Mouse (Mus musculus) MN1 (cell line): Measurements from ENCODE around the gene Glrx5.
A peak's percentile ranks its signal among the peaks of the same experiment; 100 is the strongest.

Experiments
- DNase-seq: peaks from one replicate; pipeline ENCODE4 v3.0.0-alpha.2; 2016; ENCODE audit warnings: low spot score

Gene Glrx5

DNA sequence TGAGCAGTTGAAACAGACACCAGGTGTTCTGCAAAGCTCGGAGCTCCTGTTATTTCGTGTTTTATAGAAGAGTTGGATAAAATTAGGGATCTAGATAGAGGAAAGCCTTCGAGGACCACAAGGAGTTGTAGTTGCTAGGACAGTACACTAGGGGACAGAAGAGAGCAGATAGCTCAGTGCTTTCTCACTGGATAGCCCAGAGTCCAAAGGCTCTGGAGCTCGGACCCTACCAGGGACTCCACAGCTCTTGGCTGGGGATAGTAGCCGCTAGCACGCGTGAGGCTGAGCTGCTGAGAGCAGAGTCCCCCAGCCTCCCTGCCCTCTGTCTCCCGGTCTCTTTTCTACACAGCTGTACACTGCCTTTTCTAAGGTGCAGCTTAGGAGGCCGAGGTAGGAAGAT lies 41.2 kb downstream of the Glrx5 start:
- DNase-seq = peak; percentile 31

DNA sequence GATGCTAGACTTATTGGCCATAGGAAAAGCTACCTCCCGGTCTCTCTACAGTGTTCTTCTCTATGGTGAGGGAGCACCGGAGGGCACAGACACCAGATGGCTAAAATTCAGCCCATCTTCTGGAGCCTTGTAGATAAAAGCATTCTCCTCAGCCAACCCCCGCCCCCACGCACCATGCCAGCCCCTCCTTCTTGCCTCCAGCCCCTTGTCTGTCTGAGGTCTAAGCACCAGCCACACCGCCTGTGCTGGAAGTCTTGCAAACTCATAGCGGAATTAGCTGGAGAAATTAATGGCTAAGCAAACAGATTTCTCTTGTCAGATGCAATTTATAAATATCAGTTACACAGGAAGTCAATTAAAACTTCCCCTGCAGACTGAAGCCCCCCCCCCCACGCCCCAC lies 43.0 kb downstream of the Glrx5 start:
- DNase-seq = peak; percentile 49

DNA sequence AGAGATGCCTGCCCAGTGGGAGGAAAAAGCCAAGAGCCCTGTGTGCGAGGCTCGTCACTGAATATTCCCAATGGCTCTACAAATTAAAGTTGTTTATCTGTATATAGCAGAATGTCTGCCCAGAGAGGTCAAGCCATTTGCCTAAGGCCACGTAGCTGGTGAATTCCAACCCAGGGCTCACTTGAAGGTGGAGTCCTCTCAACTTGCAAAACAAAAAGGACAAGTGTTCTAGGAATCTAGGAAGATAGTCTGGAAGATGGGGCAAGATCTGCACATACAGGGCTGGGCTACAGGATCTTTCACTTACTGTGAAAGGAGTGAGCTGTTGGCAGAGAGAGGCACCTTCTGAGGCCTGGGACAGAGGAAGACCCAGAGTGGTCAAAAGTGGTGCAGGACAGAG lies 44.0 kb downstream of the Glrx5 start:
- no peak for DNase-seq

DNA sequence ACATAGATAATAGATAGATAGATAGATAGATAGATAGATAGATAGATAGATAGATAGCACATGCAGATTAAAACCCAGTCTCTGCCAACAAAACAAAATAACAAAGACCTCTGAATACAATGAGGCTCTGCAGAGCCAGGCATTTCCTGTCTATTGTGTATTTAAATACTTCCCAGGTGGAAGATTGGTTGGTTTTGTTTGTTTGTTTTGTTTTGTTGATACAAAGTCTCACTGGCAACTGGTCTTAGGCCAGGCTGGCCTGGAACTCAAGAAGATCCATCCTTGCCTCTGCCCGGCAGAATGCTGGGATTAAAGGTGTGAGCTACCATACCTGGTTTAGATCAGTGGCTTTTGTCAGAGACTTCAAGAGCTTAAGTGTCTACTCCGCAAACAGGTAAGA lies 44.7 kb downstream of the Glrx5 start:
- DNase-seq = no peak

DNA sequence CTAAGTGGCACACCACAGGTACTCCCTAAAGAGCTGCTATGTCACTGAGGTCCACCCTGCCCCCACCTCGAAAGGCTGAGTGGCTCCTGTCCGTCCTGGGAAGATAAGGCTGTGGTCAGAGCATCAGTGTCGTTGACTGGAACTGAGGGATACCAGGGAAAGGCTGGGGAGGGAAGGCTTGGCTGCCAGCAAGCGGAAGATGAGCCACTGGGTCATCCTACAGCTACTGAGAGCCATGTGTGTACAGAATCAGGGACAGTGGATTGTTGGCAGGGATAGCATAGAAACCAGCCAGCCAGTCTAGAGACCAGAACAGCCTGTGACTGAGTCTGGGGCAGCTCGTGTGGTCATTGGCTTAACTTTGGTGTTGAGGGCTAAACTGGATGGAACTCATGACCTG lies 51.7 kb downstream of the Glrx5 start:
- no peak for DNase-seq

DNA sequence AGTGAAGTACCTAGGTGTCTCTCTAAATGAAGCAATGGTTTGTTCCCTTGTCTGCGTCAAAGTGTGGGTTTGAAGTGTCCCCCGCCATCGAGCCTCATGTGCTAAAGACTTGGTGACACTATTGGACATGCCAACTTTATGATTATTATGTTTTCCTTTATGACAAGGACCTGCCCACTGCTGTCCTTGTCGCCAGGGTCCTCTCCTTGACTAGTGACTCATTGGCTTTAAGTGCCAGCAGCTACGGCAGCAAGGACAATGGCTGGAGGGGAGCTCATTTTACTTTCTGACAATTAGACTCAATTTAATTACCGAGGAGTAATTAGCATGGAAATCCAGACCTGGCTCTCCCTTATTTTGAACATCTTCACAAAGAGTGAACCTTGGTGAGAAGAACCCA lies 52.3 kb downstream of the Glrx5 start:
- no peak for DNase-seq

DNA sequence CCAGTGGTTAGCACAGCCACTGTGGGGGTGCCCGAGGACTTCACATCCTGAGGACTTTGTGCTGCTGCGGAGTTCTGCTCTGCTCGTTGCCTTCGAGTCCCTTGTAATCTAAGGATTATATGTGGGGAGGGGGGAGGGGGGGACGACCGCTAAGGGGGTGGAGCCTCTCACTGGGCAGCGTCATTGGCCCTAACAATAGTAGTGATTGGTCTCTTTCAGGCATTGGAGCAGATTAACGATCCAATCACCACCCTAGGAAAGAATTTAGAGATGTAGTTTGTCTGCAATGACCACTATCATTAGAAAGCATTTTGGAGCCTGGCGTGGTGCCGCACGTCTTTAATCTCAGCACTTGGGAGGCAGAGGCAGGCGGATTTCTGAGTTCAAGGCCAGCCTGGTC lies 52.8 kb downstream of the Glrx5 start:
- DNase-seq = no peak

DNA sequence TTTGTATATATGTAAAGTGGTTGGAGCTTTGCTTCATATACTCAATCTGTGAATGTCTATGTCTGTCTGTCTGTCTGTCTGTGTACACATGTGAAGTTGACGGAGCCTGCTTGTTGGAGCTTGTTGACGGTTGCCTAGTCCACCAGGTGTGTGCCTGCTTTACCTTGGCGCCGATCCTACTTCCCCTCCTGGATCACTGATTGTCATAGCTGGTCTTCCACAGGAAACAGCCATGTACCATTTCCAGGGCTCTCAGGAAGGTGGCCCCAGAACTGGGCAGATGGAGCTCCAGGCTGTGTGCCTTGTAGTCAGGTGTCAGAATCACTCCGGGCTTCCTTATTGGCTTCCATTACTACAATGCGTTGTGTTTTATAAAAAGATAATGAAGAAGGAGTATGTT lies 54.3 kb downstream of the Glrx5 start:
- DNase-seq = no peak

DNA sequence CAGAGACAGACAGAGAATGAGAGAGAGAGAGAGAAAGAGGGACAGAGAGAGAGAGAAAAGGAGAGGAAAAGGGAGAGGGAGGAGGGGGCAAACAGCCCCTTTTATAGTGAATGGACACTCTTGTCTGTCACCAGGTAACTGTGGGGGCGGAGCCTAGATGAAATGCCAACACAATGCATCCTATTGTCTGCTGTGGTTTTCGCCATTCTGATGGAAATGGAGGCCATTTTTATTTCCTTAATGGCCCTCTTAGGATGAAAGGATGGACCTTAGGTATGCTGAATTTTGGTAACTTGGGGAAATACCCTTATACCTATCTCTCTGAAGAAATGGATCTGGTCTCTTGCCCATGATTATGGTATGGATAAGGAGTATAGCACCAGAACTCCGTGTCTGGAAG lies 54.9 kb downstream of the Glrx5 start:
- no peak for DNase-seq

DNA sequence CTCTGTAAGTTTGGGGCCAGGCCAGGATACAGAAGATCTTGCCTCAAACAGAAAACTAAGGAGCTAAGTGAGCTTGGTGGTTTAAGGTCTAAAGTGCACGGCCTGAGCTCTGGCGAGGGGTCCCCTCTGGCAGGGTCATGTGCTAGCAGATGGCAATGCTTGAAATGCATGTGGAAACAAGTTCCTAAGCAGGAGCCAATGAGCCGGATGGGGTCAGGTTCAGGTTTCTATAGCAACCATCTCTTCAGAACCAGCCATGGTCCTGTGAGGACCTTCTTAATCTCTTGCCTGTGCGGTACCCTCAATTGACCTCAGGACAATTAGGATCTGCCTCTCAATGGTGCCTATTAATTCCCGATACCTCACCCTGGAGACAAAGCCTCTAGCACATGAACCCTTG lies 56.7 kb downstream of the Glrx5 start:
- DNase-seq = no peak

DNA sequence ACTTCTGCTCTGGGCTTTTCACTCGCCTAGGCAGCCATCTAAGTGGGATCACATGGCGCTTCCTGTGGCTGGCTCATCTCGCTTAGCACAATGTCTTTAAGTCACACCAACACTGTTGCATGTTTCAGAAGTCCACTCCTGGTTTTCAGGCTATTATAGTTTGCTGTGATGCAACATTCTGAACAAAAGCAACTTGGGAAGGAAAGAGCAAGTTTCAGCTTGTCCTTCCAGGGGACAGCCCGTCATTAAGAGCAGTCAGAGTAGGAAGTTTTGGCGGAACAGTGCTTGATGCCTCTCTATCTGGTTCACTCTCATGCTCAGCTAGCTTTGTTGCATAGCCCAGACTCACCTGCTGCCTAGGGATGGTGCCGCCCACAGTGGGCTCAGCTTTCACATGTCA lies 59.1 kb downstream of the Glrx5 start:
- no peak for DNase-seq
